Mouse (Mus musculus): Measurements from ENCODE around the gene Notch4.

GRCm38 (mm10) chr17:34626773-34627092 is 62.7 kb downstream of the Notch4 start:
- TF ChIP-seq POLR2A (IDR thresholded peaks at IDR 0.05; ENCODE audit: borderline replicate concordance, extremely low read depth, insufficient read depth, insufficient read length, poor library complexity, severe bottlenecking) (no peak), CTCF (IDR thresholded peaks at IDR 0.05; ENCODE audit: borderline replicate concordance, extremely low read depth, insufficient read depth, insufficient read length) (peak; percentile 59; the same call in 1 of the 2 replicates)

Data from brain, embryonic 14.5 days (tissue).